Mouse (Mus musculus): ENCODE results near the gene Rbpj.

DNA sequence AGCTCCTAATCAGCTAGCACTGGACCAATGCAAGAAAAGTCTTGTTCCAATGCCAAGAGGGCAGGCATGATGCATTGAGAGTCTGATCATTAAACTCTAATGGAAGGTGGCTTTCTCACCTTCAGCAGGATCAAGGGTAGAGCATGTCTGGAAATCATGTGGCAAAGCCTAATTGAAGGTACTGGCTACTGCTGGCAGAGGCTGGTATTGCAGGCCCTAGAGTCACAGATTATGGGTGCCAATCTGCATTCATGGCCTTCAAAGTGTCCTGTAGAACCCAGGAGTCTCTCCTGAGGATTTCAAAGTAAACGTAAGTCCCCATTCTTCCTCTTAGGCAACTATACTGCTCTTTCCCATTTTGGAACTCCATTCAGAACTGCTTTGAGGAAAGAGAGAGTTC, 226.7 kb downstream of the Rbpj start:
- no peak for TF ChIP-seq POLR2A (IDR thresholded peaks at IDR 0.05; ENCODE audit: low read depth, low read length)
- no peak for TF ChIP-seq CTCF (IDR thresholded peaks at IDR 0.05; ENCODE audit: extremely low read depth, insufficient read length, insufficient replicate concordance, low read depth, low read length)

All from small intestine, adult 2 months (tissue).